Mouse (Mus musculus): ENCODE data around the gene Tns2.

- TF ChIP-seq CTCF (IDR thresholded peaks at IDR 0.05; ENCODE audit: low read depth) (no peak), EP300 (IDR thresholded peaks at IDR 0.05; ENCODE audit: low read depth) (no peak)
Observed at GRCm38 (mm10) chr15:102119831-102120170, 19.6 kb downstream of the Tns2 start.

Measured in heart, postnatal 0 days (tissue).